Mouse (Mus musculus) midbrain, embryonic 10.5 days (tissue): Measurements from ENCODE around the gene Kcne1. TPM values are rescaled to one million over a fixed set of nuclear protein-coding genes. Genes with fewer than 3 reads are reported as not detected.

Experiments
- DNase-seq: peaks from one replicate; pipeline ENCODE4 v3.0.0-alpha.2; 2017; ENCODE audit warnings: low spot score
- H3K27ac ChIP-seq: fragments of 300-500 bp; sonication (generic); replicated peaks from 2 replicates; pipeline ENCODE4 v1.5.1; 2016; ENCODE audit warnings: mild to moderate bottlenecking
- H3K27me3 ChIP-seq: fragments of 300-500 bp; sonication (generic); 2 replicates; pipeline ENCODE4 v1.6.1; 2016; ENCODE audit warnings: low read depth, mild to moderate bottlenecking; ENCODE audit not compliant: poor library complexity, severe bottlenecking
- H3K36me3 ChIP-seq: fragments of 300-500 bp; sonication (generic); 2 replicates; pipeline ENCODE4 v1.6.1; 2016; ENCODE audit warnings: mild to moderate bottlenecking, moderate library complexity
- H3K4me1 ChIP-seq: fragments of 300-500 bp; sonication (generic); 2 replicates; pipeline ENCODE4 v1.6.1; 2016
- H3K4me3 ChIP-seq: fragments of 300-500 bp; sonication (generic); 2 replicates; pipeline ENCODE4 v1.5.1; 2016; ENCODE audit warnings: mild to moderate bottlenecking, moderate library complexity
- H3K9me3 ChIP-seq: fragments of 300-500 bp; sonication (generic); replicated peaks from 2 replicates; pipeline ENCODE4 v1.6.1; 2016; ENCODE audit warnings: mild to moderate bottlenecking
- WGBS: fragments of 180-500 bp; shearing (Covaris S2); methylation state at CpG from one replicate; pipeline ENCODE4 v1.1.7; 2016; 5-methylcytosine and 5-hydroxymethylcytosine counted together
- polyA plus RNA-seq: library from polyadenylated mRNA; unstranded; fragments of >200 nt; fragmentation: Nextera tagmentation; extraction: Ambion mirVana; gene quantifications from 2 replicates; pipeline ENCODE4 v1.2.1, GENCODE M21; 2016

Kcne1 gene
- 0.41 and 0.55 TPM in 2 replicates for polyA plus RNA-seq

GRCm38 (mm10) chr16:92359229-92359628 is at the start of gene Kcne1:
Gene Kcne1, minus strand, starts transcription at chr16:92359468.
- WGBS = 66% methylated on average over 9 of the region's 9 CpGs
- peaks cover 45% of the 10 kb centered on the region for H3K27me3 ChIP-seq
- no peaks in the 10 kb centered on the region for H3K36me3 ChIP-seq
- no peaks in the 10 kb centered on the region for H3K9me3 ChIP-seq
- DNase-seq = no peak
- H3K27ac ChIP-seq = no peak within 1 kb of the TSS
- H3K4me3 ChIP-seq = no peak within 1 kb of the TSS
- H3K4me1 ChIP-seq = peaks cover 28% of the 10 kb centered on the region

DNA sequence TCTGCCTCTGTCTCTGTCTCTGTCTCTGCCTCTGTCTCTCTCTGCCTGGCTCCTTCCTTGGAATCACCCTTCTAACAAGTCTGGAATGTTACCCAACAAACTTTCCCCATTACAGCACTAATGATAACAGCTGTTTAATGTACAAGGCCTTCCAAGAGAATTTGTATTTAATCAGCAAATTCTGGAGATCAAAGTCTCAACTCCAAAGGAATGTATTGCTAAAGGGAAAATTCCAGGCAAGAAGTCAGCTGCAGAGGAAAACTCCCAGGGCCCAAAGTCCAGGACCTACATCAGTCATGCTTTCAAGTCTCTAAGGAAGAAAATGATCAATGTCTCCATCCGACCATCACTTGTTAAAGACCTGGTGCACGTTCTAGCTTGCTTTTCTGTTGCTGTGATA is 48.6 kb upstream of the Kcne1 start:
- Histone ChIP-seq H3K4me3 (no peak overlapping the region), H3K27ac (no peak overlapping the region), H3K4me1 (peaks cover 23% of the 10 kb centered on the region), H3K9me3 (no peaks in the 10 kb centered on the region), H3K27me3 (no peaks in the 10 kb centered on the region), H3K36me3 (no peaks in the 10 kb centered on the region)
- WGBS = 94% methylated on average over 2 of the region's 2 CpGs
- no peak for DNase-seq

DNA sequence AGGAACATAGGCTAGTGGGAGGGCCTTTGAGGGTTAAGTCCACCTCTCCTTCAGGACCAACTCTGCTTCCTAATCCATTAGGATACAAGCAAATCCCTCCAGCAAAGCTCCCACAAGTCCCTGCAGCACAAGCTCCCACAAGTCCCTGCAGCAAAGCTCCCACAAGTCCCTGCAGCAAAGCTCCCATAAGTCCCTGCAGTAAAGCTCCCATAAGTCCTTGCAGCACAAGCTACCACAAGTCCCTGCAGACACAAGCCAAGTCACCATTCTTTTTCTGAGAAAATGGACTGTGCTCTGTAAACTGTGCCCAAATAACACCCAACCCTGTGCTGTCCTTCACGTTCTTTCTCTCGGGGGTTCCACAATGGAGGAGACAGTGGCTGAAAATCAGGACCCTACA is 44.9 kb upstream of the Kcne1 start:
- Histone ChIP-seq H3K9me3 (no peaks in the 10 kb centered on the region), H3K36me3 (no peaks in the 10 kb centered on the region), H3K4me1 (peaks cover 41% of the 10 kb centered on the region), H3K27ac (no peak overlapping the region), H3K27me3 (peaks cover 15% of the 10 kb centered on the region; the same call in 1 of the 2 replicates), H3K4me3 (no peak overlapping the region)
- DNase-seq = no peak
- WGBS = 94% methylated on average over 2 of the region's 2 CpGs

DNA sequence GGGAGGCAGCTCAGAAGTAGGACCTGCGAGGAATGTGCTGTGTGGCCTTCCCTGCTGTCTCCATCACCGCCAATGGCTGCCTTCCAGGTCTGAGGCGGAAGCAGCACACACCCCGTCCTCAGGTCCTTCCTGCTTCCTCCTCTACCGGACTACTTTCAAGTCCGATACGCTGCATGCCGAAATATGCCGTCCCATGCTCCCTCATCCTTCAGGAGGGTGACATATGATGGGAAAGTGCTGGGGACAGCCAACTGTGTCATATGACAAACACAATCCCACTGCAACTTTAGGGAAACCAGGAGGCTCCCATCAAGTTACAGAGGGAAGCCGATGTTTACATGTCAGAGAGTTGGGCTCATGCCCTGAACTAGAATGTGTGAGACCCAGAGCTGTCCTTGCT is 43.8 kb upstream of the Kcne1 start:
- peaks cover 51% of the 10 kb centered on the region for H3K4me1 ChIP-seq
- no peaks in the 10 kb centered on the region for H3K9me3 ChIP-seq
- DNase-seq = no peak
- peaks cover 21% of the 10 kb centered on the region for H3K27me3 ChIP-seq
- H3K4me3 ChIP-seq = no peak overlapping the region
- no peaks in the 10 kb centered on the region for H3K36me3 ChIP-seq
- peak overlapping the region; percentile 47 for H3K27ac ChIP-seq
- WGBS = 85% methylated on average over 10 of the region's 10 CpGs

- WGBS = 38% methylated on average over 8 of the region's 8 CpGs
- Histone ChIP-seq H3K27me3 (peaks cover 27% of the 10 kb centered on the region), H3K4me3 (no peak overlapping the region), H3K36me3 (0 out of 2 replicates have a peak, but pooled peaks cover 1% of the 10 kb centered on the region), H3K9me3 (no peaks in the 10 kb centered on the region), H3K4me1 (peaks cover 59% of the 10 kb centered on the region), H3K27ac (peak overlapping the region; percentile 47)
- DNase-seq = no peak
These were observed 42.9 kb upstream of the Kcne1 start for GRCm38 (mm10) chr16:92402216-92402615.

DNA sequence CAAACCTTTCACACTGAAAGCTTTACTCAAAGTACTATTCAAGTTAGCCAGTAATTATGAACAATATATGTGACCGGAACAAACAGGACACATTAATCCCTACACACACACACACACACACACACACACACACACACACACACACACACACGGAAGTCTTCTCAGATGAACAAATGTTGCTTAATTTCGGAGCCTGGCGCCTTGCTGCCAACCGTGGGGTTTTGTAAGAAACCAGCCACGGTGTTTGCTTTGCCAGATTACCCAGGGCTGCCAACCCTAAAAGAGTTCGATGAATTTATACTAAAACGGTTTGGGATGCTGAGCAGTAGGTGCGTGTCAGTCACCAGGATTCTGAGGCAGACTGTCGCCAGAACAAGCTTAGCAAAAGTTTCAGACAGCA is 41.9 kb upstream of the Kcne1 start:
- H3K27me3 ChIP-seq = peaks cover 27% of the 10 kb centered on the region
- peaks cover 11% of the 10 kb centered on the region for H3K36me3 ChIP-seq
- H3K4me1 ChIP-seq = peaks cover 59% of the 10 kb centered on the region
- no peaks in the 10 kb centered on the region for H3K9me3 ChIP-seq
- 59% methylated on average over 10 of the region's 10 CpGs for WGBS
- no peak for DNase-seq
- H3K4me3 ChIP-seq = no peak overlapping the region
- peak overlapping the region; percentile 49; the same call in 1 of the 2 replicates for H3K27ac ChIP-seq

DNA sequence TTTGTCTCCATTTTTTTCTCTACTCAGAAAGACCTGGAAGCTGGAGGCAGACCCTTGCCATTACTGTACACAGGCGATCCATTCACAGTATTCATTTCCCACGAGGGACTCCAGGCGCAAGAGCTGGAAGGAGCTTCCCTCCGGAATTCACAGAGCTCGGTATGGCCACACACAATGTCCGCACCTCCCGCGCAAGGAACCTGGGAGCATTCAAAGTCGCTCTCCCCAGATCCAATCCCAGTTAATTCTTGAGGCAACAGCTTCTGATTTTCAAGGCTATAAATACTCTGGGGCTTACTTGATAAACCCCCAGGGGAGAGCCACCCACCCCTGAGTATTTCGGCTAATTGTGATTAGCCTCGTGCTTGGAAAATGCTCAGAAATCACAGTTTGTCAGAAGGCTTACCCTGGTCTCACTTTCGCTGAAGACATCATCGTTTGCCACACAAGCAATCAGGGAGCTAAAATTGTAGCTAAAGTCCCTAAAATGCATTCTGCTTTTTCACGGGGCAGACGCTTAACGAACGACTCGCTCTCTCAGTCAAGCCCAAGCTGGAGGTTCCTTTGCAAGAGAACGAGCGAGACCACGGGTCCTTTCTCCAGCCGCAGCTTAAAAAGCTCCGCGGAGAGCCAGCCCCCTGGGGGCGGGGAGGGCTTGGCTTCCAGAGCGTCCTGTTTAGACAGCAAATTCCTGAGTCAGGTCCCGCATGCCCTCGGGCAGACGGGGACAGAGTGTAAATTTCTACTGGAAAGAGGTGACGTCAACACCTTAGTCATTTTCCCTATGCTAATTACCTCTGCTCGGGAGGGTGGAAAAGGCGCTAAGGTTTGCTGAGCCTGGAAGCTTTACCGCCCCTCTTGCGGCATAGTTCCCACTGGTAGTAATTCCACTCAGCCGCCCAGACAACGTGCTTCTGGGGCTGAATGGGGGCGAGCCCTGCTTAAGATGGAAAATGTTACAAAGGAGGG is 40.5 kb upstream of the Kcne1 start:
- no peaks in the 10 kb centered on the region for H3K9me3 ChIP-seq
- H3K4me1 ChIP-seq = peaks cover 59% of the 10 kb centered on the region
- H3K27me3 ChIP-seq = peaks cover 27% of the 10 kb centered on the region
- H3K4me3 ChIP-seq = peak overlapping the region; percentile 57
- peak overlapping the region; percentile 86 for H3K27ac ChIP-seq
- peaks cover 26% of the 10 kb centered on the region for H3K36me3 ChIP-seq
- WGBS = under 1% methylated on average over 37 of the region's 37 CpGs
- DNase-seq = peak; percentile 84

GRCm38 (mm10) chr16:92398574-92399118 is 39.4 kb upstream of the Kcne1 start:
- peak overlapping the region; percentile 57 for H3K4me3 ChIP-seq
- no peak overlapping the region for H3K27ac ChIP-seq
- H3K27me3 ChIP-seq = peaks cover 27% of the 10 kb centered on the region
- peaks cover 36% of the 10 kb centered on the region for H3K36me3 ChIP-seq
- no peaks in the 10 kb centered on the region for H3K9me3 ChIP-seq
- H3K4me1 ChIP-seq = peaks cover 59% of the 10 kb centered on the region
- 64% methylated on average over 6 of the region's 6 CpGs for WGBS
- DNase-seq = no peak

GRCm38 (mm10) chr16:92397745-92398573 is 38.7 kb upstream of the Kcne1 start:
- H3K27me3 ChIP-seq = peaks cover 27% of the 10 kb centered on the region
- 55% methylated on average over 10 of the region's 10 CpGs for WGBS
- H3K4me3 ChIP-seq = 0 out of 2 replicates have a peak overlapping the region, but pooled peaks have one; percentile 57
- H3K27ac ChIP-seq = 0 out of 2 replicates have a peak overlapping the region, but pooled peaks have one; percentile 17
- peaks cover 57% of the 10 kb centered on the region for H3K4me1 ChIP-seq
- DNase-seq = no peak
- H3K36me3 ChIP-seq = peaks cover 43% of the 10 kb centered on the region
- H3K9me3 ChIP-seq = no peaks in the 10 kb centered on the region

GRCm38 (mm10) chr16:92393732-92394131 is 34.5 kb upstream of the Kcne1 start:
- H3K36me3 ChIP-seq = peaks cover 62% of the 10 kb centered on the region
- no peak for DNase-seq

DNA sequence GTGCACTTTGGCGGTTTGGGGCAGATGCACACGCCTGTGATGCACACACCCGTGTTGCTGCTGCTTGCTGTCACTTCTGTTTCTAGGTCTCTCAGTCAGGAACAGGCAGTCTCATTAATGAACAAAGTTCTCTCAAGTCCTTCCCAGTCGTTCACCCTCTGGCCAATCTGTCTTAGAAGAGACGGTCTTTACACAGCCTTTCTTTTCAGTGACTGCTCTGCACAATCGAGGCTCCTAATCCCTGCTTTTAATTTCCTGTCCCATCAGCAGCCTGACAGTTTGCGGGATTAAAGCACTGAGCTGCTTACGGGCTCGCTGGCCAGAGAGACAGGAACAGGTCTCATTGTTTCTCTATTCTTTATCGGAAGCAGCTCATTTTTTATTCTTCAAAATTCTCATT is 28.4 kb upstream of the Kcne1 start:
- no peaks in the 10 kb centered on the region for H3K9me3 ChIP-seq
- H3K36me3 ChIP-seq = peaks cover 16% of the 10 kb centered on the region
- H3K27ac ChIP-seq = peak overlapping the region; percentile 35; the same call in 1 of the 2 replicates
- H3K4me3 ChIP-seq = no peak overlapping the region
- WGBS = 32% methylated on average over 10 of the region's 10 CpGs
- DNase-seq = no peak
- H3K27me3 ChIP-seq = no peaks in the 10 kb centered on the region
- peaks cover 32% of the 10 kb centered on the region for H3K4me1 ChIP-seq

More at GRCm38 (mm10) chr16:92393732-92394131, 34.5 kb upstream of the Kcne1 start:
- H3K4me1 ChIP-seq = peaks cover 19% of the 10 kb centered on the region
- no peak overlapping the region for H3K4me3 ChIP-seq
- H3K9me3 ChIP-seq = no peaks in the 10 kb centered on the region
- H3K27ac ChIP-seq = no peak overlapping the region
- WGBS = 97% methylated on average over 3 of the region's 3 CpGs
- H3K27me3 ChIP-seq = peaks cover 12% of the 10 kb centered on the region

DNA sequence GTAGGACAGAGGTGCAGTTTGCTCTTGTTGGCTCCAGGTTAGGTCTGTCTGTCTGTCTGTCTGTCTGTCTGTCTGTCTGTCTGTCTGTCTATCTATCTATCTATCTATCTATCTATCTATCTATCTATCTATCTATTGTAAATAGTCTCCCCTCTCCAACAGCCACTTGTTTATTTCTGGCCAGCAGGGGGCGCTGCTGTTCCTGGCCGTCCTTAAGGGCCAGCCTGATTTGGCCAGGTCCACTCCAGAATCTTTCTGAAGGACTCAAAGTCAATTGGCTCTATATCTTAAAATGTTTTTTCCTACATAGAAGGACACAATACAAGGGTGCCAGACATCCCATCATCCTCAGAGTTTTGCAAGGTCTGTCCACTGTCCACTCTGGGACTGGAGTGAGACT is 25.8 kb upstream of the Kcne1 start:
- Histone ChIP-seq H3K9me3 (no peaks in the 10 kb centered on the region), H3K4me3 (no peak overlapping the region), H3K27ac (no peak overlapping the region), H3K27me3 (no peaks in the 10 kb centered on the region), H3K36me3 (no peaks in the 10 kb centered on the region), H3K4me1 (peaks cover 40% of the 10 kb centered on the region)
- WGBS = 6% methylated on average over 2 of the region's 2 CpGs
- DNase-seq = peak; percentile 70
